Mouse (Mus musculus) CH12F3 (cell line): ENCODE measurements around the gene Greb1.
"Not testable (repeated sequence)": the region's sequence is repeated elsewhere in the genome, so short reads cannot be mapped to it uniquely, and the experiment has no call there.

Source experiments
- in situ Hi-C: fragments of 300-500 bp; cut with MboI; formaldehyde crosslinking; loops from 2 replicates; pipeline ENCODE4 v1.14.3; 2020; ENCODE audit warnings: low sequenced_read_pairs

Gene Greb1

DNA sequence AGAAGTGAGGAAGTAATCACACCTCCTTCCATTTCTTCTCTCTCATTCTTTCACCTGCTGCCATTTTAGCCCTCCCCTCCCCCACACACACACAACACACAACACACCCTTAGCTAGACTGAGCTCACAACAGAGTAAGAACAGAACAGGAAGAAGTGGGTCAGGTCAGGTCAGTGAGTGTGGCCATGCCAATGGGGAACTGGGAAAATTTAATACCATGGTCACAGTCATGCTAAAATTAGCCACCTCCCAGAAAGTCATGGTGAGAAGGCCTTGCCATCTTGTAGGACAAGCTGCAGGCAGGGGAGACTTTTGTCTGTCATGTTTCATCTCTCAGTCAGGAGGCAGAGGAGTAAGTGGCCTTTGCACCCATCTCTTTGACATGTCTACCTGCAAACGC lies 102.0 kb downstream of the Greb1 start:
- in situ Hi-C loops, result no loop called here

DNA sequence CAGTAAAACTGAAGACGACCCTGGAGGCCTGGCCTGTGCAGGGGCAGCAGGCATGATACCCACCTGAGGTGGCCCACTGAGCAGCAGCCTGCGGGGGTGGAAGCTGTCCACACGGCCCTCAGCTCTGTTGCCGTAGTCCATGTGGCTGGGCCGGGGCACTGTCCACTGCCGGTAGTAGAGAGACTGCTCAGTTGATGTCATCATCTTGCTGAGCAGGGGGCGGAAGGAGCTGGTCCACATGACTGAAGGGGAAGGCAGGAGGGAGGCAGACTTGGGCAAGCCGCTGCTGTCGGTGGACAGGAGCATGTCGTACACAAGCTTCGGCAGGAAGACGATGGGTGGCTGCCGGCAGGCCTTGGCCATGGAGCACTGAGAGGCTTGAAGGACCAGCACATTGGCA lies 104.5 kb downstream of the Greb1 start:
- in situ Hi-C loops, result no loop called here

DNA sequence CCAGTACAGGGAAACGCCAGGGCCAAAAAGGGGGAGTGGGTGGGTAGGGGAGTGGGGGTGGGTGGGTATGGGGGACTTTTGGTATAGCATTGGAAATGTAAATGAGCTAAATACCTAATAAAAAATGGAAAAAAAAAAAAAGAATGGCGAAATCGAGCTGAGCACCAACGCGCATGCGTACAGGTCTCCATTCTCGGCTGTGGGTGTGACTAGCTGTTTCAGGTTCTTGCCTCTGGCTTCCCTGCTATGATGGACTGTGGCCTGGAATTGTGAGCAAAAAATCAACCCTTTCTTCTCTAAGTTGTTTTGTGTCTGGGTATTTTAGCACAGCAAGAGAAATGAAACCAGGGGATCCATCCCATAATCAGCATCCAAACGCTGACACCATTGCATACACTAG lies 105.4 kb downstream of the Greb1 start:
- in situ Hi-C loops, result not testable (repeated sequence)

DNA sequence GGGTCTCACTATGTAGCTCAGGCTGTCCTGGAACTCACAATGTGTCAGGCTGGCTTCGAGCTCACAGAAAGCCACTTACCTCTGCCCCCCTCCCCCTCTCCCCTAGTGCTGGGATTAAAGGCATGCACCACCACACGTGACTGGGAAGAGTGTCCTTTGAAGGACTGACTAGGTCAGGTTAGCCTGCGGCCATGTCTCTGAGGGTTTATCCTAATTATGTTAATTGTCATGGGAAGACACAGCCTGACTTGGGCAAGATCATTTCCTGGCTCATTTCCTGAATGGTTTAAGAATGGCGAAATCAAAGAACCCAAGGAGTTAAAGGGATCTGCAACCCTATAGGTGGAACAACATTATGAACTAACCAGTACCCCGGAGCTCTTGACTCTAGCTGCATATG lies 105.9 kb downstream of the Greb1 start:
- in situ Hi-C loops, result no loop called here

DNA sequence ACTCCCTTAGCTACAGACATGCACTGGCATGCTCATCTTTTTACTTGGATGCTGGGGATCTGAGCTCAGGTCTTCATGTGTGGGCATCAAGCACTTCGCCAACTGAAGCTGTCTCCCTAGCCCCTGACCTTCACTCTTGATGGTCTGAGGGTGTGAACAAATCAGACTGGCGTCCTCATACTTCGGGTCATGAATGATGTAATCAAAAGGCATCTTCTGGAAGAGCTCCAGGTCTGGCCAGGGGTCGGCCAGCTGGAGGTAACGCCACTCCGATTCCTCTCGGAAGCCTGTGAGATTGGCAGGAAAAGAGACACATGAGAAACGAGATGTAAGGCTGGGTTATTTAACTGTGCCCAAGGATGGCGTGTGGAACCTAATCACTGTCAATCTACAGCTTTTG lies 110.1 kb downstream of the Greb1 start:
- in situ Hi-C loops, result no loop called here

DNA sequence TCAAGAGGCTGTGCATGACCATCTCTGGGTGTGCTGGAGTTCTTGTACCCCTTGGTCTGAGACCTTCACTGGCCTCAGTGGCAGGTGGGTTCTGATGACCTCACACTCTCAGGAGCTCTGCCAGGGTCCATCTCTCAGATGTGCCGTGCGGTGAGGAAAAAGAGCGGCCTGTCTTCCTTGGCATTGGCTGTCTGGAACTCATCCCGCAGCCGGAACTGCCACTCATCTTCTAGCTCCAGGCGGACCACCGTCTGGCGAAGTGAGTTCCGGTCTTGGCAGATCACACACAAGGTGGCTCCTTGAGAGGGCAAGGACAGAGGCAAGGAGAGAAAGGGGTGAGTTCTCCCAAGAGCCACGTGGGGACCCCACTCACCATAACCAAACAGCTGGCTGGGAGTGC lies 128.4 kb downstream of the Greb1 start:
- in situ Hi-C loops, result no loop called here

DNA sequence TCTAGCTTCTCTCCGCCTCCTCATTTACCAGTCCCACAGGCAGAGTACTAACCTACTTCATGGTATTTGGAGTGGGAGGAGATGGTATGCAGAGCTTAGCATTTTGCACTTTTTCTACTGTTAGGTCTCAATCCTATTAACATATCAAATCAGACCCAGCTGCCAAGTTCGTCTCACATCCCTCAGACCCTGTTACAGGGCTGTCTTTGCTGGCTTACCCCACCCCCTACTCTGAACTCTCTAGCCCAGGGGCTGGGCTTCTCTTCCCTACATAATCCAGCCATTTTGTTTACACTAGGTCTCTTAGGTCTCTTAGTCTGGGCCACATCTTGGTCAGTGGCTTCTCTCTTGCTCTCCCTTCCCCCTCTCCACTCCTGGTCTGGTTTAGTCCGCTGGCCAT lies 131.5 kb downstream of the Greb1 start:
- in situ Hi-C loops, result no loop called here

DNA sequence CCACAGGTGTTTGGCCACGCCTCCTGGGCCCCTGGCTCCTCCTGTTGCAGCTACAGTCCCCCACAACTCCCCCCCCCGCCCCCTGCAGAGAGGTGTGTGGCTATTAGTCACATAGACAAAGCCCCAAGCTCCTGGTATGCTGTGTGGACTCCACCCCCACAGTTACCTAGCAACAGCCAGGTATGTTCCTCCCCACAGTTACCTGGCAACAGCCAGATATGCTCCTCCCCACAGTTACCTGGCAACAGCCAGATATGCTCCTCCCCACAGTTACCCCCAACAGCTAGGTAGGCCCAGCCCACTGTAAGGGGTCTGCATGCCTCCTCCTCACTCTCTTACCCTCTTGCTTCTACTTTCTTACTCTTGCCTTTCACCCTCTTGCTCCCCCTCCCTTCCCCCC lies 135.7 kb downstream of the Greb1 start:
- in situ Hi-C loops, result no loop called here

DNA sequence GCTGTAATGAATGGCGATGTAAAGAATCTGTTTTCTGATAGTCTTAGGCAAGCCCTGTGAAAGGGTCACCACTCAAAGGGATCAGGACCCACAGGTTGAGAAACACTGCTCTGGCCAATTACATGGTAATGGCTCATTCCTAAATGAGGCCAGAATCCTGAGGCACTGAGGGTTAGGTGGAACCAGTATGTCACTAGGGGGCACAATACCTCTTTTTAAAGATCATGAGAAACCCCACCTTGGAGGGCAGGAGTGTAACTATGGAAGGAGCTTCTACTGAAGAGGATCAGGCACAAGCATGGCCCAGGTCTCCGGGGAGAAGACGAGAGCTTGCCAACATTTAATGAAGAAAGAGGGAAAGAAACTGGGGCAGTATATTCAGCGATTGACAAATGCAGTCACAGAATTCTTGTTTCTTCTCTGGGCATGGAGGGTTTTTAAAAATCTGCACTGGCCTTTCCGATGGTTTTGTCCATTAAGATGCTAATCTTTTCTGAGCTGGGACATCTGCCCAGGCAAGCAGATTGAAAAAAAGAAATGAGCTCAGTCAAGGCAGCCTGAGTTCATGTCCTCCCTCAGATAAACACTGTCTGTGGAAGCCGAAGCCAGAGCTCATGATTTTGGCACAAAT lies 137.6 kb downstream of the Greb1 start:
- in situ Hi-C loops, result no loop called here

DNA sequence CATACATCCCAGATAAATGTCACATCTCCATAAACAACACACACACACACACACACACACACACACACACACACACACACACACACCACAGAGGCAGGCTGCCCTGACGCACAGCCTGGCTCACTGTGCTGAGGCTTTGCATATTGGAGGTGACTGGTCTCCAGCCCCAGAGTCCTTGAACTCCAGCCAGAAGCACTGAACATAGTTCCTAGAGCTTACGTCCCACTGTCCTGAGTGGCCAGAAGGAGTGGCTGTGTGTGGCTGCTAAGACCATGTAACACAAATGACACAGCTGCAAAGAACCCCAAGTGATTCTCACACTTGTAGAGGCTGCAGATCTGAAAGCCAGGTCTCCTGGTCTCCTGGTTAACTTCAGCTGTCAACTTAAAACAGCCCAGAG lies 138.8 kb downstream of the Greb1 start:
- in situ Hi-C loops, result no loop called here

DNA sequence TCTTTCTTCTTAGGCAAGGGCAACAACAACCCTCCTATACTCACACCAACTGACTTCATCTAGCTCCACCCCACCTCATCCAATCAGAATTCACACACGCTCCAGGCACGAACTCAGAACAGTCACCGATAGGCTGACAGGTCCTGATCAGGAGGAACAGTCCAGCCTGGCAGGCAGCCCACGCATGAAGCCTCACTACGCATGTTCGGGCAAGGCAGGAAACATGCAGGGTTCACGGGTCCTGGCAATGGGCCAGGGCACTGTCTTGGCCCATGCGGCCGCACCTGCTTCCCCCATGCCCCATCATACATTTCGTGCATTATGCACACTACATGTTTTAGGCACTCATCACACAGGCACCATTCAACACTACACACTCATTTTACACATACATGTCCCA lies 139.2 kb downstream of the Greb1 start:
- in situ Hi-C loops, result no loop called here

DNA sequence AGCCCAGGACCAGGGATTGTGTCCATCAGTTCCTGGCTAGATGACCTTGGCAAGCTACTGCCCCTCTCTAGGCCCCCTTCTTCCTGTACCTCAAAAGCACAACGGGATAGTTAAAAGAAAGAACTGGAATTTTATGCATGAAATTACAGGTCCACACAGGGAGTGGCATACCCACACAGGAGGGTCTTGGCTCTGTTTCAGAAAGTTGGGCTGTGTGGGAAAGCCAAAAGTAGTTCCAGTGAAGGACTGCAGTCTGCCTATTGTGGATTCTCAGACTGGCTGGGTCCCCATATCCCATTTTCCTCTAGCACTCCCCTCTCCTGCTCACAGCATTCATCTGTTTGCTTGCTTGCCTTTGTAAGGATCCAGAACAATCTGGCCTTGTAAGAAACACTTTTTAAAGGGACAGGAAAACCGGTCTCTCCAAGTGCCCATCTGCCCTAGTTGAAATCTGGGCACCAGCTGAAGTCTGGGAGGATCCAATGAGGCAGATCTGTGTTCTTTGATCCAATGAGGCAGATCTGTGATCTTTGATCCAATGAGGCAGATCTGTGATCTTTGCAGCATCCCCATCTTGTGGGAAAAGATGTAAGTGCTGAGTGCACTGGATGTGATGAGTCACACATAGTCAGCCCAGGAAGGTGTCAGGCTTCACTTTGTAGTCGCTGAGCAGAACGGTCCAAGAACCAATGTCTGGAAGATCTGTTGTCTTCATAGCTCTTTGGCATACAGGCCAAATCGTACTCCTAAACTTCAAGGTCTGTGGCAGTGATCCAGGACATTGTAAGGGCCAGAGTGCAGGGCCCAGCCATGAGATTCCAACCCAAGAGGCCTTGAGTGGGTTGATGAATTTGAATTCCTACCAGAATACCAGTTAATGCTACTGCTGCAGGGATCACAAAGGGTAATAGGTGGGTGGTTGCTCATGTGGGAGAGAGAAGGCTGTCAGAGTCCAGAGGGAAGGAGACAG lies 143.5 kb downstream of the Greb1 start:
- in situ Hi-C loops, result no loop called here

DNA sequence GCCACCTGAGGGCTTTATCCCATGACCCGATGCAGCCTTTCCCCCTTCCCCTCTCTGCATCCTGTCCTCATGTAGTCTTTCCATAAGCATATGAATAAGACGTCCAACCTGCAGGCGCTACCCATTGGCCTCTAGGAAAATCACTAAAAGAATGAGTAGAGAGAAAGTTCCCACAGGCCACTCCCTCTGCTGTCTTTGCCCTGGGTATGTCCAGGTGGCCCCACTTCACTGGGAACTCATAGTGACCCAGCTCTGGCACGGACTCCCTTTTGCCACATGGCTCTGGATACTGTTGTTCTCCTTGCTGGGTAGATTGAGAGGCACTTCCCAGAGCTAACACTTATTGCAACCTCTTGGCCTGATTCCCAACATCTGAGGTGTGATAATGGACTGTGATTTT lies 145.1 kb downstream of the Greb1 start:
- in situ Hi-C loops, result no loop called here

DNA sequence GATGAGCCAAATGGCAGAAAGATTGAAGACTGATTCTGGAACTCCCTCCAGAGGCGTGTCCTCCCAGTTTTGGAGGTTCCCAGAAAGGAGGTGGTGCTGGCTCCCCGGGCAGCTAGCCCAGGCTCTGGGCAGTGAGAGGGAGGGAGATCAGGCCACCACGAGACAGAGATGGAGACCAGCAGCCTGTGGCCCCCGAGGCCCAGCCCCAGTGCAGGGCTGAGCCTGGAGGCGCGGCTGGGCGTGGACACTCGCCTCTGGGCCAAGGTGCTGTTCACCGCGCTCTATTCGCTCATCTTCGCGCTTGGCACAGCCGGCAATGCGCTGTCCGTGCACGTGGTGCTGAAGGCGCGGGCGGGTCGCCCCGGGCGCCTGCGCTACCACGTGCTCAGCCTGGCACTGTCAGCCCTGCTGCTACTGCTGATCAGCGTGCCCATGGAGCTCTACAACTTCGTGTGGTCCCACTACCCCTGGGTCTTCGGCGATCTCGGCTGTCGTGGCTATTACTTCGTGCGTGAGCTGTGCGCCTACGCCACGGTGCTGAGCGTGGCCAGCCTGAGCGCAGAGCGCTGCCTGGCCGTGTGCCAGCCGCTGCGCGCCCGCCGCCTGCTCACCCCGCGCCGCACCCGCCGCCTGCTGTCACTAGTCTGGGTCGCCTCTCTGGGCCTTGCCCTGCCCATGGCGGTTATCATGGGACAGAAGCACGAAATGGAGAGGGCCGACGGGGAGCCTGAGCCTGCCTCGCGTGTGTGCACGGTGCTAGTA lies 147.2 kb downstream of the Greb1 start, which contains the start of gene Ntsr2:
TSS of gene Ntsr2 (plus strand) at position 51 of the 762 bp plus-strand sequence.
- in situ Hi-C loops, result no loop called here

DNA sequence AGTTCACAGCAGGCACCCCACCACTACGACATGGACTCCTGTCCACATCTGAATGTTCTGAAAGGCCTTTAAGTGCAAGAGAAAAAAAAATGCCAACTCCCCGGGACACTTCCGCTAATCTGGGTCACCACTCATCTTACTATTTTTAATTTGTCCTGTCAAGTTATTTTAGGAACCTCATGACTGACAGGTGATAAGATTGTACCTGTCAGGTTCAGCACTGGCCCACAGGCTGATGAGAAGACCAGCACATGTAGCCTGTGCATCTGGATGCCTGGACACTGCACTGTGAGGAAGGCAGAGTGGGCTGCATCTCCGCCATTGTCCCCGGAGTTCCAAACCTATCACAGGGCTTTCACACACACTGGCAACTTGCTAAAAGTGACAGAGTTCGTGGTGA lies 150.9 kb downstream of the Greb1 start:
- in situ Hi-C loops, result no loop called here

DNA sequence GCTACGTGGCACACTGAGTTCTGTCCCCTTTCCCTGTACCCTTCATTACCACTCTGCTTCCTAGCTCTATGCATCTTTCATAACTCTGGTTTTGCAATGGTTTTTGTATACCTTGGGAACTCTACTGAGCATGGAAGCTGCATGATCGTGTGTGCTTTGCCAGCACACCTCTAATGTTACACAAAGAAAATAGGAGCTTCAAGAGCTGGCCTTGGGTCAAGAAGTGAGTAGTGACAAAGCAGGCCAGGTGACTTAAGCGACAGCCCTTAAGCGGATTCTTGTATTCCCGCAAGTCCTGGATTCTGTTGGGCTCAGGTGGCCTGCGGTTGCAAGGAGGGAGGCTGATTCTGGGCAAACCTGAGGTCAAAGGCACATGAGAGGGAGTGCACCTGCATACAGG lies 152.4 kb downstream of the Greb1 start:
- in situ Hi-C loops, result no loop called here

DNA sequence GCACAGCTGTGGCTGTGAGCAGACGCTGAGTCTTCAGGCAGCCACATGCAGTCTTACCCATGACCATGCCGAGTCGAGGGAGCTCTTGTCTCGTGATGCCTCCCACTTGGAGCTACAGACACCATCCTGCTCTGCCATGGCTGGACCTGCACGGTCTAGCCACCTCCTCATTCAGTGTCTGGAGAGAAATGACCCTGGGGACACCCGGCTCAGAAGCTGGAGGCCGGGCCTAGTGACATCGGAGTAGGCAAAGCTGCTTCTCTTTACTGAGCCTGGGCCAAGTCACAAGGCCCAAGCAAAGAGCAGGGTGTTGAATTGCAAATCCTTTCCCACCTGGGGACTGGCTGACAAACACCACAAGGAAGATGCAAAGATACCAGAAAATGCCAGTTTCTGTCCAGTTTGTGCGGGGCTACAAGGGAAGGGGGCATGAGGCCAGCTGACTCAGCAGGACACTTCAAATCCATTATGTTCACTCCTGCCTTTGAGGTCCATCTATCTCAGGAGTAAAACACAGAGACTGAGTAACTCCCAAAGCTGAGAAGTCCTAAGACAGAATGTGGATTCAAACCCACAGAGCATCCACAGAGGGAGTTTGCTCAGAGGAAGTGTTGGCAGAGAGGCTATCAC lies 153.8 kb downstream of the Greb1 start:
- in situ Hi-C loops, result no loop called here

DNA sequence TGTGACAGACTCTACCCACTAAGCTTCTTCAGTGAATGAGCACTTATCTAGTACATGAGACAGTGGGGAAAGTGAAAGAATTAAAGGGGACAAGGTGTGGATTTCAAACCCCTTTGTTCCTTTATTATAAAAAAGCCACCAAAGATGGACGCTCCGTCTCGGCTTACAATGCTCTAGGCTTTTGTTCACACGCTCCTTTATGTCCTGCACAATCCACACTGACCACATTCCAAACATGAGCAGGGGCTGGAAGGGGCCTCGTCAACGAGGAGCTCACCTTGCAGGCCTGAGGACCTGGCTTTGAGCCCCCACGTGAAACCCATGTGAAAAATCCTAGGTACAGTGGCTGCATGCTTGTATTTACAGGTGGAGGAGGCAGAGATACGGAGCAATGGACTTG lies 156.0 kb downstream of the Greb1 start:
- in situ Hi-C loops, result no loop called here

DNA sequence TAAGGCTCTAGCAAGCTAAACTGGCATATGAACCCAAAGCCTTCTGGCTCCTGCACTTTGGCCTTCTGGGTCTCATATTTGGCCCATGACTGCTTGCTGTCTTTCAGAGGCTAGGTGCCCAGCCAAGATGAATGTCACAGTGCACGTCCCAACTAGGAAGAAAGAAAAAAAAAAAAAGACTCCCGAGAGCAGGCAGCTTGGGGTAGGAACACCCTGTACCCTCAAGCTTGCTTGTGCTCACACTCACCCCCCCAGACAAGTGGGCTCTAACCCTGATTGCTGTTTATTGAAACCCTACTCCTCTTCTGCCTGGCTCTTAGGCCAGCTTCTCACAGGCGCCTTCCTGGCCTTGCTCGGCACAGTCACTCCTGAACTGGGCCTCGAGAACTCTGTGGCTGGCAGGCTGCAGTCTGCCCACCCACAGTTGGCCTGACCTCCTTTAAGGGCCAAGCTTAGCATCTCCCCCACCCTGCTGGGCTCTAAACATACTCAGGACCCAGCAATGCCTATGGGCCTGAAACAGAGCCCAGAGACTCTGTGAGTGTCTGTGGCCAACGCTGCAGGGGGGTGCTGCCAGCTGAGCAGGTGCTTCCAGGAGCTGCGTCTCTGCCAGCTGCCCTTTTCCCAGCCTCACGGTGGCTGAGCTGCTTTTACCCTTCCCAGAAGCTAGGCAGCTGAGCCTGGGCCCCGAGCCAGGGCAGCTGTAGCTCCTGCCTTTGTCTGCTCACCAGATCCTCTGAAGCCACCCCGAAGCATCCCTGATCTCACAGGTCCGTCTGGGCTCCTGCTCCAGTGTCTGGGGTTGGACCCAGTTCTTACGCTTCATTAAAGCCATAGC lies 157.0 kb downstream of the Greb1 start:
- in situ Hi-C loops, result no loop called here

DNA sequence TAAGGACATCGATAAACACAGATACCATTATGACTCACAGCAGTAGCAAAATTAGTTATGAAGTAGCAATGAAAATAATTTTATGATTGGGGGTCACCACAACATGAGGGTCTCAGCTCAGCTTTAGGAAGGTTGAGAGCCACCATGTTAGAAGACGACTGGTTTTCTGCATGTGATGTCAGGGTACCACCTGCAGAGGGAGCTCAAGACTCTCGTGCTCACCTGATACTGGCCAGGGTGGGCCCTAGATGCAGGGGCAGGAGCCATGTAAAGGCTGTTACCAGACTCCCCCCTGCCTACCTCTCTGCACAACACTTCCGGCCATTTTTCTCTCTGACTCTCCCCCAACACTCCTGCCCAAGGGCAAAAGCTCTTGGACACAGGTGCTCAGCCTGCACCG lies 158.7 kb downstream of the Greb1 start:
- in situ Hi-C loops, result no loop called here
